In the genomic region with DNA sequence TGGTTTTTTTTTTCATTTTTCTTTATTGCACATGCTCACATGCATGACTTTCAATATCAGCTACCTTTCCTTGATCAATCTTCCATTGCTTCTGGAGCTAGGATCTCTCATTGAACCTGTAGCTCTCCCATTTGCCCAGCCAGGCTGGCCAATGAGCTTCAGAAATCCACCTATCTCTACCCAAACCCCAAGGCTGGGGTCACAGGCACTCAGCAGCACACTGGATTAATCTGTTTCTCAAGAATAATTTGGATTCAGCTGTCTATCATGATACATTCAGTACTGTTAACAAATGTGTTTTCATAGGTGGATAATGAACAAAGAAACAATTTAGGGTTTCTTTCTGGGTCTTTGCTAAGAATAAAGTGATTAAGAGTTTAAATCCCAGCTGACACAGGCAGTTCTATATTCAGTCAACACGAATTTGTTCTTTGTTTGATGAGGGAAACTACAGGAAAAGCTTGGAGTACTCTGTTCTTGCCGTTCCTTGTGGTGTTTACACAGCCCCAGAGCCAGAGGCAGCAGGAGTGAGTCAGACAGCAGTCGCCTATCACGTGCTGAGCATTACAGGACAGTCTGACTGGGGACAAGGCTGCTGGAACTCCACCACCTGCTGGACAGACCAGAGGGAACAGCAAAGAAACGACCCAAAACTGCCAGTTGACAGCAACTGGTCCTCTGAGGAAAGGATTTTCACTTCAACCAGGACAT, we compare ENCODE assay signal across 9 mouse cellular contexts.
DNase-seq lines count a peak whose midpoint lies in the region; ATAC-seq and TF ChIP-seq lines count a peak whose summit lies in the region.
"Had no signal": no experiment of that assay in that cellular context is flagged by ENCODE, and none has a peak within 500 bp of the region (broad histone marks: within the 10 kb centered on the region; RNA-seq: fewer than 3 reads in every experiment).

No protein-coding gene starts in this region.

- H3K9ac ChIP-seq in hindbrain, embryonic 16.5 days (ENCODE audit: low read depth, low read length): no peak overlapping the region

- no peaks in the 10 kb centered on the region for H3K9me3 ChIP-seq in hindbrain, embryonic 16.5 days (ENCODE audit: control insufficient read depth, low read length)
- no peaks in the 10 kb centered on the region for H3K9me3 ChIP-seq in midbrain, embryonic 10.5 days (replicated peaks)

- TF ChIP-seq CTCF in Patski (IDR thresholded peaks at IDR 0.05): peak; percentile 75

- in situ Hi-C loops in Patski (cut with MboI; ENCODE audit: low pct_unique_long_range_greater_than_20kb): loop anchor here (5.0 to 25.0 kb wide), 2 partner anchors 175 to 210 kb away; no protein-coding TSS in a partner anchor

- intact Hi-C loops in gastrocnemius, postnatal 14 days (cut with DNase I; ENCODE audit: low total_unique reads): no loop called here
- intact Hi-C loops in left cerebral cortex, postnatal 4 days (cut with DNase I): no loop called here

- CTCF ChIA-PET in Patski (lab: Charles Lee): interaction anchor here (0.7 to 1.9 kb wide), 8 partner anchors 9 to 231 kb away, joined by 3 to 6 read pairs (median 3); no protein-coding TSS in a partner anchor

- WGBS in hindbrain, embryonic 16.5 days: 19% methylated on average over 5 of the region's 5 CpGs
- WGBS in midbrain, embryonic 10.5 days: 21% methylated on average over 5 of the region's 5 CpGs

- POLR2A ChIA-PET in Patski (lab: Charles Lee): interaction anchor here (0.6 to 1.0 kb wide), 2 partner anchors 211 to 834 kb away, joined by 4 to 5 read pairs; no protein-coding TSS in a partner anchor

- H3K4me3 ChIP-seq in hindbrain, embryonic 16.5 days (ENCODE audit: low read length): no peak overlapping the region
- no peak overlapping the region for H3K4me3 ChIP-seq in midbrain, embryonic 10.5 days
- H3K4me3 ChIP-seq: erythroblast, embryonic 14.5 days had no signal

- no peaks in the 10 kb centered on the region for H3K27me3 ChIP-seq in Patski
- no peaks in the 10 kb centered on the region for H3K27me3 ChIP-seq in hindbrain, embryonic 16.5 days (replicated peaks; ENCODE audit: control insufficient read depth, insufficient read depth, low read length)
- no peaks in the 10 kb centered on the region for H3K27me3 ChIP-seq in midbrain, embryonic 10.5 days (ENCODE audit: low read depth, poor library complexity, severe bottlenecking)

- no peaks in the 10 kb centered on the region for H3K4me1 ChIP-seq in hindbrain, embryonic 16.5 days (ENCODE audit: control insufficient read depth, insufficient read depth, low read depth, low read length)
- no peaks in the 10 kb centered on the region; the same call in 1 of the 2 replicates for H3K4me1 ChIP-seq in midbrain, embryonic 10.5 days

- no peaks in the 10 kb centered on the region for H3K36me3 ChIP-seq in hindbrain, embryonic 16.5 days (ENCODE audit: control insufficient read depth, insufficient read depth, low read length)
- H3K36me3 ChIP-seq in midbrain, embryonic 10.5 days: no peaks in the 10 kb centered on the region

- H3K27ac ChIP-seq in hindbrain, embryonic 16.5 days (ENCODE audit: low read depth, low read length): no peak overlapping the region
- no peak overlapping the region for H3K27ac ChIP-seq in midbrain, embryonic 10.5 days (replicated peaks)

- H3K4me2 ChIP-seq in hindbrain, embryonic 16.5 days (ENCODE audit: low read length): no peak overlapping the region

- peak; percentile 60 for DNase-seq in Patski (ENCODE audit: low read depth, low spot score)
- peak; percentile 4 to 9 for DNase-seq in cerebellum, postnatal 36 days
- DNase-seq in gastrocnemius, postnatal 14 days: peak; percentile 80
- DNase-seq in left cerebral cortex, postnatal 4 days: peak; percentile 48
- DNase-seq in midbrain, embryonic 10.5 days (ENCODE audit: low spot score): peak; percentile 40
- peak; percentile 29 for DNase-seq in telencephalon, adult 2 months (ENCODE audit: low read depth, low spot score)
- no peak for DNase-seq in T-cell, adult 2 months (ENCODE audit: low spot score)

- peak; percentile 99 for ATAC-seq in Patski
- peak; percentile 92; the same call in 1 of the 2 replicates for ATAC-seq in hindbrain, embryonic 16.5 days
